Mouse (Mus musculus) midbrain, embryonic 13.5 days (tissue): Measurements from ENCODE around the gene Htr6. TPM values are rescaled to one million over a fixed set of nuclear protein-coding genes. Genes with fewer than 3 reads are reported as not detected.

Experiments
- ATAC-seq: fragments of 200-750 bp; cut with Nextera tagmentation; 2 replicates; pipeline ENCODE4 v1.8.0; 2017; ENCODE audit warnings: mild to moderate bottlenecking, moderate TSS enrichment, moderate library complexity
- H3K27ac ChIP-seq: fragments of 300-500 bp; sonication (generic); 2 replicates; pipeline ENCODE4 v1.5.1; 2015; ENCODE audit warnings: inconsistent platforms, mild to moderate bottlenecking, moderate library complexity
- H3K27me3 ChIP-seq: fragments of 300-500 bp; sonication (generic); 2 replicates; pipeline ENCODE4 v1.6.1; 2015; ENCODE audit warnings: mild to moderate bottlenecking, inconsistent platforms
- H3K36me3 ChIP-seq: fragments of 300-500 bp; sonication (generic); 2 replicates; pipeline ENCODE4 v1.6.1; 2015; ENCODE audit warnings: mild to moderate bottlenecking, inconsistent platforms
- H3K4me1 ChIP-seq: fragments of 300-500 bp; sonication (generic); replicated peaks from 2 replicates; pipeline ENCODE4 v1.6.1; 2015; ENCODE audit warnings: inconsistent platforms
- H3K4me2 ChIP-seq: fragments of 300-500 bp; sonication (generic); replicated peaks from 2 replicates; pipeline ENCODE4 v1.6.1; 2015; ENCODE audit warnings: moderate library complexity, mild to moderate bottlenecking, inconsistent platforms
- H3K4me3 ChIP-seq: fragments of 300-500 bp; sonication (generic); replicated peaks from 2 replicates; pipeline ENCODE4 v1.5.1; 2015; ENCODE audit warnings: mild to moderate bottlenecking, inconsistent platforms
- H3K9ac ChIP-seq: fragments of 300-500 bp; sonication (generic); replicated peaks from 2 replicates; pipeline ENCODE4 v1.6.1; 2015; ENCODE audit warnings: mild to moderate bottlenecking, inconsistent platforms
- H3K9me3 ChIP-seq: fragments of 300-500 bp; sonication (generic); 2 replicates; pipeline ENCODE4 v1.6.1; 2016; ENCODE audit warnings: mild to moderate bottlenecking, inconsistent platforms
- WGBS: fragments of 180-500 bp; shearing (Covaris S2); methylation state at CpG from one replicate; pipeline ENCODE4 v1.1.7; 2015; 5-methylcytosine and 5-hydroxymethylcytosine counted together
- polyA plus RNA-seq: library from polyadenylated mRNA; unstranded; fragments of >200 nt; fragmentation: Nextera tagmentation; extraction: Ambion mirVana; gene quantifications from 2 replicates; pipeline ENCODE4 v1.2.1, GENCODE M21; 2015

Gene Htr6
- polyA plus RNA-seq: 0.11 and 0.14 TPM in 2 replicates

- H3K27me3 ChIP-seq: peaks cover 69% of the 10 kb centered on the region
- H3K9me3 ChIP-seq: no peaks in the 10 kb centered on the region
- H3K4me1 ChIP-seq: peaks cover 22% of the 10 kb centered on the region
- ATAC-seq: peak; percentile 32
- H3K4me2 ChIP-seq: peak within 1 kb of the TSS; percentile 77
- no peaks in the 10 kb centered on the region for H3K36me3 ChIP-seq
- WGBS: under 1% methylated on average over 74 of the region's 77 CpGs
- peak within 1 kb of the TSS; percentile 63 for H3K9ac ChIP-seq
- no peak within 1 kb of the TSS for H3K27ac ChIP-seq
- peak within 1 kb of the TSS; percentile 51 for H3K4me3 ChIP-seq
Observed at GRCm38 (mm10) chr4:139075041-139075711, at the start of gene Htr6. TSS of gene Htr6 (minus strand) at chr4:139075570.

- 96% methylated on average over 6 of the region's 6 CpGs for WGBS
- Histone ChIP-seq H3K27ac (no peak overlapping the region), H3K9me3 (no peaks in the 10 kb centered on the region), H3K4me2 (no peak overlapping the region), H3K9ac (no peak overlapping the region), H3K27me3 (no peaks in the 10 kb centered on the region), H3K4me1 (peaks cover 19% of the 10 kb centered on the region), H3K4me3 (no peak overlapping the region), H3K36me3 (0 out of 2 replicates have a peak, but pooled peaks cover 4% of the 10 kb centered on the region)
- no peak for ATAC-seq
Observed at GRCm38 (mm10) chr4:139124940-139125339, 49.6 kb upstream of the Htr6 start.

- Histone ChIP-seq H3K27me3 (no peaks in the 10 kb centered on the region), H3K9me3 (no peaks in the 10 kb centered on the region), H3K4me2 (no peak overlapping the region), H3K27ac (no peak overlapping the region), H3K4me1 (no peaks in the 10 kb centered on the region), H3K9ac (no peak overlapping the region), H3K36me3 (0 out of 2 replicates have a peak, but pooled peaks cover 4% of the 10 kb centered on the region), H3K4me3 (no peak overlapping the region)
- 98% methylated on average over 4 of the region's 4 CpGs for WGBS
- ATAC-seq: no peak
Observed at GRCm38 (mm10) chr4:139122557-139122956, 47.2 kb upstream of the Htr6 start.

- no peak overlapping the region for H3K9ac ChIP-seq
- no peaks in the 10 kb centered on the region for H3K36me3 ChIP-seq
- no peak for ATAC-seq
- no peak overlapping the region for H3K4me3 ChIP-seq
- peaks cover 7% of the 10 kb centered on the region; the same call in 1 of the 2 replicates for H3K4me1 ChIP-seq
- H3K9me3 ChIP-seq: no peaks in the 10 kb centered on the region
- H3K27ac ChIP-seq: no peak overlapping the region
- 87% methylated on average over 7 of the region's 7 CpGs for WGBS
- no peaks in the 10 kb centered on the region for H3K27me3 ChIP-seq
- H3K4me2 ChIP-seq: no peak overlapping the region
Observed at GRCm38 (mm10) chr4:139120998-139121397, 45.6 kb upstream of the Htr6 start.

DNA sequence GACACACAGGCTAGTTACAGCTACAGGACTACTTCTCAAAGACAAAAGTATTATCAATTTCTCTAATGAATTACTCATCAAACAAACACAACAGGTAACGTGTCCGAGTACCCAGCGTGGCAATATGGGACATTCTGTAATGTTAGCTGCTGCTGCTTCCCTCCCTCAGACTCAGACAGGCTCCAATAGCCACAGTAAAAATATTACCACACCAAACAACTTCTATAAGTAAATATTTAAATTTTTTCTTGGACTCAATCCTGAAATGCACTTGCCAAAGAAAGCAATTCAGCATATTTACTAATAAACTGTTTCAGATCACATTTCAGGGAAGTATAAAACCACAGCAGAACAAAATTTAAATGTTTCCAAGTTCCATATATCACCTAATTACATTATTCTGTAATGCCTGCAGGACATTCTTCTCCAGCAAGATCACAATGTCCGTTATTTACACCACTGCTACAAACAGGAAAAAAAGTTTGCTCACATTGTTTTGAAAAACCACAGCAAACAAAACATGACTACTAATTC is 45.0 kb upstream of the Htr6 start:
- Histone ChIP-seq H3K9me3 (no peaks in the 10 kb centered on the region), H3K4me3 (no peak overlapping the region), H3K4me2 (no peak overlapping the region), H3K36me3 (no peaks in the 10 kb centered on the region), H3K9ac (no peak overlapping the region), H3K27ac (no peak overlapping the region), H3K4me1 (peaks cover 7% of the 10 kb centered on the region; the same call in 1 of the 2 replicates), H3K27me3 (no peaks in the 10 kb centered on the region)
- no peak for ATAC-seq
- WGBS: 93% methylated on average over 4 of the region's 4 CpGs

- H3K9ac ChIP-seq: no peak overlapping the region
- ATAC-seq: no peak
- 91% methylated on average over 3 of the region's 3 CpGs for WGBS
Observed at GRCm38 (mm10) chr4:139116356-139117063, 41.1 kb upstream of the Htr6 start.

DNA sequence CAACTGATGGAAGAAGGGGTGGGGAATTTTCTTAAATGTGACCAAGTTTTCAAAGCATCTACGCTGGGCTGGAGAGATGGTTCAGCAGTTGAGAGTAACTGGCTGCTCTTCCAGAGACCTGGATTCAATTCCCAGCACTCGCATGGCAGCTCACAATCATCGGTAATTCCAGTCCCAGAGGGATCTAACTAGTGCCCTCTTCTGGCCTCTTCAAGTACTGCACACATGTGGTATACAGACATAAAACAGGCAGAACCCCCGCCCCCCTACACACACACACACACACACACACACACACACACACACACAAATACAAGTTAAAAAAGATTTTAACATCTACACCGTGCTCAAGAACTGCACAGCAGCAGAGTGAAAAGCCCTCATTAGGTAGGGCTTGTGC is 40.4 kb upstream of the Htr6 start:
- H3K4me2 ChIP-seq: no peak overlapping the region
- H3K36me3 ChIP-seq: no peaks in the 10 kb centered on the region
- H3K9ac ChIP-seq: no peak overlapping the region
- peaks cover 30% of the 10 kb centered on the region for H3K4me1 ChIP-seq
- no peaks in the 10 kb centered on the region for H3K27me3 ChIP-seq
- WGBS: 93% methylated on average over 5 of the region's 5 CpGs
- H3K27ac ChIP-seq: no peak overlapping the region
- H3K9me3 ChIP-seq: no peaks in the 10 kb centered on the region
- no peak for ATAC-seq
- no peak overlapping the region for H3K4me3 ChIP-seq

More at GRCm38 (mm10) chr4:139116356-139117063, 41.1 kb upstream of the Htr6 start:
- Histone ChIP-seq H3K4me2 (no peak overlapping the region), H3K4me3 (no peak overlapping the region), H3K9me3 (no peaks in the 10 kb centered on the region), H3K27me3 (no peaks in the 10 kb centered on the region), H3K4me1 (peaks cover 23% of the 10 kb centered on the region), H3K27ac (no peak overlapping the region), H3K36me3 (no peaks in the 10 kb centered on the region)

- Histone ChIP-seq H3K27me3 (no peaks in the 10 kb centered on the region), H3K4me3 (no peak overlapping the region), H3K9ac (no peak overlapping the region), H3K36me3 (no peaks in the 10 kb centered on the region), H3K9me3 (no peaks in the 10 kb centered on the region), H3K4me1 (peaks cover 30% of the 10 kb centered on the region), H3K27ac (no peak overlapping the region), H3K4me2 (no peak overlapping the region)
- 61% methylated on average over 3 of the region's 3 CpGs for WGBS
- no peak for ATAC-seq
Observed at GRCm38 (mm10) chr4:139112482-139112881, 37.1 kb upstream of the Htr6 start.

DNA sequence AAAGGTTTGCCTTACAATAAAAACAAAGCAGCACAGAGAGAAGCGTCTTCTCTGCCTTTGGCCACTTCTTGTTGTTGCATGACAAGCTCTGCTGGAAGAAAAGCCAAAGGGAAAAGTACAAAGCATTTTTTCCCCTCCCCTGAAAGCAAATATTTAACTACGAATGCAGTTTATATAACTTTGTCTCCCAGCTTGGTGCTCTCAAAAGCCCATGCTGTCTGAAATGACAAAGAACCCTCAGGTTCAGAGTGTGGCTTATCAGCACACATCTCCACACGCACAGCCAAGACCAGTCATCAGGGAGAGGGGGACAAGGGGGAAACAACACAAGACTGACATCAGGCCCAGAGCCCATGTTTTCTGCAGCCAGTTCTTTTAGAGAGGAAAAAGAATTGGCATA is 36.1 kb upstream of the Htr6 start:
- H3K9me3 ChIP-seq: no peaks in the 10 kb centered on the region
- WGBS: 66% methylated on average over 3 of the region's 3 CpGs
- H3K4me1 ChIP-seq: peaks cover 26% of the 10 kb centered on the region
- no peak overlapping the region for H3K27ac ChIP-seq
- H3K27me3 ChIP-seq: no peaks in the 10 kb centered on the region
- no peak overlapping the region for H3K4me3 ChIP-seq
- no peak overlapping the region for H3K4me2 ChIP-seq
- H3K9ac ChIP-seq: no peak overlapping the region
- no peak for ATAC-seq
- H3K36me3 ChIP-seq: no peaks in the 10 kb centered on the region

DNA sequence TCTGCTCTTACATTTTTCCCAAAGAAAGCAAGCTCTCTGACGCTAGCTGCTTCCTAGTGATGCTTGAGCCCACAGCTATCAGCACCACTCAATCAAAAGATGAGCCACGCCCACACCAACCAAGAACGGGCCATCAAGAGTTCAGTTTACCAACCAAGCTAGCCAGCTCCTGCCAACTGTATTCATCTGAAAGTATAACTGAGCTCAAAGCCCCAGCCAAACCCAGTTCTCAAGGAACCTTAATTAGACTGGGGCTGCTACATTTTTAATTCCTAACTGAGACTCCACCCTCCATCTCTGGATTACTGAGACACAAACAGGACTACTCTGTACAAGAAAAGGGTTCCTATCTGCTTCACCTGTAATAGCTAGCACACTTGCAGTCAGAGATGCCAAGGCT is 35.5 kb upstream of the Htr6 start:
- no peaks in the 10 kb centered on the region for H3K9me3 ChIP-seq
- no peaks in the 10 kb centered on the region for H3K27me3 ChIP-seq
- H3K36me3 ChIP-seq: no peaks in the 10 kb centered on the region
- peaks cover 23% of the 10 kb centered on the region for H3K4me1 ChIP-seq
- no peak overlapping the region for H3K4me3 ChIP-seq
- no peak overlapping the region for H3K27ac ChIP-seq
- 85% methylated on average over 3 of the region's 3 CpGs for WGBS
- no peak for ATAC-seq
- no peak overlapping the region for H3K9ac ChIP-seq
- H3K4me2 ChIP-seq: no peak overlapping the region

DNA sequence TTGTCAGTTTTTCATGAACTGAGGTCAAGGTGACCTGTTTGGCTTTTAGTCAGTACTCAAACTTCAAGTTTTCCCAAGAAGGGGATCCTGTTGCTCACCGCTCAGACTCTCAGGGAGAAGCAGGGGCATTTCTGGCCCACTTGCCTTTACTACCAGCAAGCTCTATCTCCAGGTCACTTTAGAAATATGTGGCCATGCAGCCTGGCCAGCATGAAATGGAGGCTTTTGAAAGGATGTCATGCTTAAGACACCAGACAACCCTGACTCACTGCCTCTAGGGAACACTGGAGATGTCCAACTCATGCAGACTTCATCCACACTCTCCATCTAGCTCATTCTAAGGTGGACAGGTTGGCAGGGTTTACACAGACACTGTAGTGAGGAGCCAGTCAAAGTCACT is 30.1 kb upstream of the Htr6 start:
- Histone ChIP-seq H3K27me3 (no peaks in the 10 kb centered on the region), H3K27ac (no peak overlapping the region), H3K9ac (no peak overlapping the region), H3K9me3 (no peaks in the 10 kb centered on the region), H3K4me3 (no peak overlapping the region), H3K36me3 (peaks cover 36% of the 10 kb centered on the region), H3K4me1 (0 out of 2 replicates have a peak, but pooled peaks cover 5% of the 10 kb centered on the region), H3K4me2 (no peak overlapping the region)
- WGBS: 97% methylated on average over 1 of the region's 1 CpGs
- ATAC-seq: no peak

GRCm38 (mm10) chr4:139101546-139101945 is 26.2 kb upstream of the Htr6 start:
- WGBS: 85% methylated on average over 6 of the region's 6 CpGs

More at GRCm38 (mm10) chr4:139101546-139101945, 26.2 kb upstream of the Htr6 start:
- no peak overlapping the region for H3K4me3 ChIP-seq
- no peak overlapping the region for H3K9ac ChIP-seq
- no peak overlapping the region for H3K4me2 ChIP-seq
- no peaks in the 10 kb centered on the region for H3K9me3 ChIP-seq
- 0 out of 2 replicates have a peak, but pooled peaks cover 5% of the 10 kb centered on the region for H3K4me1 ChIP-seq
- H3K27me3 ChIP-seq: no peaks in the 10 kb centered on the region
- H3K27ac ChIP-seq: no peak overlapping the region
- H3K36me3 ChIP-seq: peaks cover 36% of the 10 kb centered on the region
- no peak for ATAC-seq
